Mouse (Mus musculus) liver, embryonic 13.5 days (tissue): ENCODE data around the gene Olfr1396. TPM values are rescaled to one million over a fixed set of nuclear protein-coding genes. Genes with fewer than 3 reads are reported as not detected.
A peak's percentile ranks its signal among the peaks of the same experiment; 100 is the strongest.

Experiments used
- ATAC-seq: fragments of 200-750 bp; cut with Nextera tagmentation; 2 replicates; pipeline ENCODE4 v1.8.0; 2017; ENCODE audit warnings: low read depth, mild to moderate bottlenecking, moderate number of reproducible peaks, moderate library complexity
- DNase-seq: peaks from one replicate; pipeline ENCODE4 v3.0.0; 2022
- H3K27ac ChIP-seq: fragments of 300-500 bp; sonication (generic); 2 replicates; pipeline ENCODE4 v1.5.1; 2015; ENCODE audit warnings: moderate library complexity, mild to moderate bottlenecking, inconsistent platforms
- H3K27me3 ChIP-seq: fragments of 300-500 bp; sonication (generic); 2 replicates; pipeline ENCODE4 v1.6.1; 2015; ENCODE audit warnings: mild to moderate bottlenecking, inconsistent platforms
- H3K36me3 ChIP-seq: fragments of 300-500 bp; sonication (generic); 2 replicates; pipeline ENCODE4 v1.6.1; 2015; ENCODE audit warnings: mild to moderate bottlenecking, inconsistent platforms
- H3K4me1 ChIP-seq: fragments of 300-500 bp; sonication (generic); replicated peaks from 2 replicates; pipeline ENCODE4 v1.6.1; 2015; ENCODE audit warnings: inconsistent platforms
- H3K4me2 ChIP-seq: fragments of 300-500 bp; sonication (generic); 2 replicates; pipeline ENCODE4 v1.6.1; 2015; ENCODE audit warnings: inconsistent platforms, mild to moderate bottlenecking, moderate library complexity
- H3K4me3 ChIP-seq: fragments of 300-500 bp; sonication (generic); replicated peaks from 2 replicates; pipeline ENCODE4 v1.5.1; 2015; ENCODE audit warnings: mild to moderate bottlenecking, inconsistent platforms
- H3K9ac ChIP-seq: fragments of 300-500 bp; sonication (generic); 2 replicates; pipeline ENCODE4 v1.6.1; 2015; ENCODE audit warnings: mild to moderate bottlenecking, inconsistent platforms
- H3K9me3 ChIP-seq: fragments of 300-500 bp; sonication (generic); replicated peaks from 2 replicates; pipeline ENCODE4 v1.6.1; 2016; ENCODE audit warnings: inconsistent platforms
- WGBS: fragments of 180-500 bp; shearing (Covaris S2); methylation state at CpG from one replicate; pipeline ENCODE4 v1.1.7; 2015; ENCODE audit not compliant: insufficient replicate concordance; 5-methylcytosine and 5-hydroxymethylcytosine counted together
- polyA plus RNA-seq: library from polyadenylated mRNA; unstranded; fragments of >200 nt; fragmentation: Nextera tagmentation; extraction: Ambion mirVana; gene quantifications from 2 replicates; pipeline ENCODE4 v1.2.1, GENCODE M21; 2015

Gene Olfr1396
- polyA plus RNA-seq, 1 experiment from 2014 or later = not detected

DNA sequence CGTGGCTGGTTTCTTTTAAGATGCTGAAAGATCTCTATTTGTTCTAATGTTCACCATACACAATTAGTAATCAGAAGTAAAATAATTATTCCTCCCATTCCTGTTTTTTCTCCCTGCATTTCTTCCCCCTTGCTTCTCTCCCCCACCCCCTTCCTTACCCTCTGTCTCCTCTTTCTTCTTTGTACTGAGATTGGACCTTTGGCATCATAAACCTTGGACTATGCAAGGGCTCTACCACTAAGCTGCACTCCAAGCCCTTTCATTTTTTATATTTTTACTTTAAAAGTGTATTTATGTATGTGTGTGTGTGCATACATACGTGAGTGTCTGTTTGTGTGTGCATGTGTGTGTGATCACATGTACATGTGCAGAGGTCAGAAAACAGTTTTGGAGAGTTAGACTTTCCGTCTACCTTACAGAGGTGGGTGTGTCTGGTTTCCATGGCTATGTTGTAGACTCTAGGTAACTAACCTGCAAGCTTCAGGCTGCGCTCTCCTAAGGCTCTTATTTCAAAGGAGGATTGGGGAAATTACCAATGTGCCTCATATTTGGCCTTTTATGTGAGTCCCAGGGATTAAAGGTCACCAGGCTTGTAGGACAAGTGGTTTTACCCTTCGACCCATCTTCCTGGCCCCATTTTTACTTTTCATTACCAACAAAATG lies 25.6 kb downstream of the Olfr1396 start:
- ATAC-seq (no peak), DNase-seq (no peak)
- Histone ChIP-seq H3K9me3 (no peaks in the 10 kb centered on the region), H3K4me2 (peak overlapping the region; percentile 81), H3K4me3 (0 out of 2 replicates have a peak overlapping the region, but pooled peaks have one; percentile 48), H3K9ac (peak overlapping the region; percentile 76), H3K27ac (peak overlapping the region; percentile 98), H3K27me3 (no peaks in the 10 kb centered on the region), H3K4me1 (peaks cover 88% of the 10 kb centered on the region), H3K36me3 (no peaks in the 10 kb centered on the region)
- 71% methylated on average over 5 of the region's 5 CpGs for WGBS

DNA sequence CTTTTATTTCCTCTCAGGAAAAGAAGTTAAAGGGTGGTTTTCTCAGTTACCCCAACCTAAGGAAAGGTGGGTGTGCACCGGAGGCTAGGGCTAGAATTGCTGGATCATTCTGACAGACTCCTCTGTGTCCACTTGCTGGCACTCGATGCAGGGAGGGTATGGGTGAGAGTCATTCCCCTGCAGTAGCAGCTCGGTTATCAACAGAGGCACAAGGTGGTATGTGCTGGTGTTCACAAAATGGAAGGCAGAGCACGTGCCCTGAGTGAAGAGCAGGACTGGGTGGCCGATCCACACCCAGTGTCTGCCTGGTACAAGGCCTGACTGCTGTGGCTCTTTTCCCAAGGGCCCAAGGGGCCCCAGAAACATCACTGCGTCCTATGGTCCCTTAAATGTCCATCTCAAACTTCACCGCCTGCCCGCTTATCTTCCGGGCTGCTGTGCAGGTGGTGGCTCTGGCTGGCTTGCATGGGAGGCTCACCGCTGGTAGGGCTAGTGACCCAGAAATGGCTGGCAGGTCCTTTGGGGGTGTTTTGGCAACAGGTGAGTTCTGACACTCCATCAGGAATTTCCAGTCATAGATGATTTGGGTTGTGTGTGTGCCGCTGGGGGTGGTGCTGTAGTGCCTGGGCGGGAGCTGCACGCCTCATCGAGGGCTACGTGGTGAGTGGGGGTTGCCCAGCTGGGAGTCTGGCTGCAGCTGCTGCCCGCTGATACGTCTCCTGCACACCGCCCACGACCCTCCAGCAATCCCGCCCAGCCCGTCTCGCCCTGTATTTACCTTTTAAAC lies 26.7 kb downstream of the Olfr1396 start:
- peak; percentile 93 for ATAC-seq
- no peaks in the 10 kb centered on the region for H3K27me3 ChIP-seq
- 17% methylated on average over 22 of the region's 22 CpGs for WGBS
- H3K9me3 ChIP-seq = no peaks in the 10 kb centered on the region
- peak overlapping the region; percentile 48 for H3K4me3 ChIP-seq
- H3K27ac ChIP-seq = peak overlapping the region; percentile 98
- H3K36me3 ChIP-seq = no peaks in the 10 kb centered on the region
- peaks cover 96% of the 10 kb centered on the region for H3K4me1 ChIP-seq
- H3K9ac ChIP-seq = peak overlapping the region; percentile 76
- H3K4me2 ChIP-seq = peak overlapping the region; percentile 81
- peak; percentile 83 for DNase-seq

DNA sequence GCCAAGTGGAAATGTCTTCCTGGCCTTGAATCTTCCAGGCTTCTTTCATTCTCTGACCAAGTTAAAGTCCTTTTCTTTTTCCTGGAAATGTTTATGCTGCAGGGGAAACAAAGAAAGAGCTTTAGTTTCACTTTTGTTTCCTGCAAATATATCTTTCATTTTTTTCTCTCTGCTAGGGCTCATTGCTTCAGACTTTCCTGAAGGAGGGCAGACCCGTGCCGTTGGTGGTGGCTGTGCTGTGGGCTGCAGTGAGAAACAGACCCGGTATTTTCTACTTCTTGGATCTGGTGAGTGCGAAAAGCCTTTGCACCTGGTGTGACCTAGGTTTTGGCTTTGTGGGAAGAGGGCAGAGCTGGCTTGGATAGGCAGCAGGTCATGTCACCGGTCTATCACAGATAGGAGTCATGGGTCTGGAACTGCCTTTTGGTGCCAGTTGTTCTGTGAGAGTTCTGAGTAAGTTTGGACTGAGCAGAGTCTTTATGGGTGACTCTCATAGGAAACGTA lies 27.8 kb downstream of the Olfr1396 start:
- 65% methylated on average over 6 of the region's 6 CpGs for WGBS
- peak overlapping the region; percentile 22; the same call in 1 of the 2 replicates for H3K4me3 ChIP-seq

DNA sequence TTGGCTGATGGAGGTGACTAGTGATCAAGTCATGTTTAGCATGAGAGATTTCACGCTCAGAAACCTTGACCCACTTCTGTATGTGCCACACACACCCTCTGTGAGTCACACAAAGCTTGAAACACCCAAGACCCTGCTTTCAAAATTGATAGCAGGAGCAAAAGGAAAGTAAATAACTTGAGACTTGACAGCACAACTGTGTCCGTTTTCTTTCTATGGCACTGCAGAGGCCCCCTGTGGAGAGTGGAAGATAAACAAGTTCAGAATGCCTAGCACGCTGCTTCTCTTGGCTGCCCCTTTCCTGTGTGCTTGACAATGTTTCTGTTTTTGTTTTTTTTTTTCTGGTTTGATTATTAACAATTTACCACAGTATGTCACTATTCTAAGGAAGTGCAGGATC lies 29.8 kb downstream of the Olfr1396 start:
- Histone ChIP-seq H3K27ac (peak overlapping the region; percentile 86), H3K4me3 (no peak overlapping the region), H3K9ac (peak overlapping the region; percentile 22; the same call in 1 of the 2 replicates), H3K27me3 (no peaks in the 10 kb centered on the region), H3K4me2 (peak overlapping the region; percentile 29; the same call in 1 of the 2 replicates), H3K4me1 (peaks cover 89% of the 10 kb centered on the region), H3K36me3 (no peaks in the 10 kb centered on the region), H3K9me3 (no peaks in the 10 kb centered on the region)
- no peak for ATAC-seq
- WGBS = 8% methylated on average over 3 of the region's 3 CpGs
- DNase-seq = no peak

More for the DNA sequence above, 27.8 kb downstream of the Olfr1396 start:
- H3K27ac ChIP-seq = peak overlapping the region; percentile 86
- H3K4me2 ChIP-seq = peak overlapping the region; percentile 47
- H3K9me3 ChIP-seq = no peaks in the 10 kb centered on the region
- H3K4me1 ChIP-seq = peaks cover 93% of the 10 kb centered on the region
- DNase-seq = no peak
- no peaks in the 10 kb centered on the region for H3K36me3 ChIP-seq
- no peak for ATAC-seq
- no peaks in the 10 kb centered on the region for H3K27me3 ChIP-seq
- peak overlapping the region; percentile 60 for H3K9ac ChIP-seq

DNA sequence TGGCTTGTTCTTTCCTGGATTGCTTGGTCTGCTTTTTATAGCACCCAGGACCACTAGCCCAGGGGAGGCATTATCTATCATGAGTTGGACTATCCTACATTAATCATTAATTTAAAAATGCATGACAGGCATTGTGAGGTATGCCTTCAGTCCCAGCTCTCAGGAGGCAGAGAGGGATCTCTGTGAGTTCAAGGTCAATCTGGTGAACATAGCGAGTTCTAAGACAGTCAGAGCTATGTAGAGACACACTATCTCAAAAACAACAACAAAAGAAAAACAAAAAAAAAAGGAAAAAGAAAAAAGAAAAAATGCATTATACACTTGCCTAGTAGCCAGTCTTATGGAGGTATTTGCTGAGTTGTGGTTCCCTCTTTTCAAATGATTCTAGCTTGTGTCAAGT lies 30.3 kb downstream of the Olfr1396 start:
- Histone ChIP-seq H3K9ac (peak overlapping the region; percentile 22; the same call in 1 of the 2 replicates), H3K36me3 (no peaks in the 10 kb centered on the region), H3K4me3 (no peak overlapping the region), H3K4me1 (peaks cover 85% of the 10 kb centered on the region), H3K27ac (peak overlapping the region; percentile 86), H3K4me2 (peak overlapping the region; percentile 29; the same call in 1 of the 2 replicates), H3K9me3 (no peaks in the 10 kb centered on the region), H3K27me3 (no peaks in the 10 kb centered on the region)
- ATAC-seq (no peak), DNase-seq (no peak)
- WGBS = 48% methylated on average over 1 of the region's 1 CpGs

DNA sequence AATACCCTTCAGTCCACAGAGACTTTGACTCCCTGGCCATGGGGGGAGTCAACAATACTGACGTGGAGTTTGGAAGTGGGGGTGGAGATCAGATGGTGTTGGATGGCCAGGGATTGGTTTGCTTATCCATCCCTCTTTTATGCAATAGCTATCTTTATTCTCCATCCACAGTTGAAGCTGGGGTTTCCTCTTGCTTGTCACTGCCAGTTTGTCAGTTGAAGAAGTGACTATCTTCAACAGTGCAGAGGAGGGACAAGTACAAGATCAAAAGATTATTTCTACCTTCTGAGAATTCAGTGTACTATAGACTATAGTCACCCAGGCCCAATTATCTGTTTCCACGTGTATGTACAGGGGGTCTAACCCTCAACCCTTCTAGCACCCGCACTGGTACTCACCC lies 30.9 kb downstream of the Olfr1396 start:
- no peak overlapping the region for H3K4me2 ChIP-seq
- peak overlapping the region; percentile 8; the same call in 1 of the 2 replicates for H3K9ac ChIP-seq
- no peaks in the 10 kb centered on the region for H3K9me3 ChIP-seq
- peak overlapping the region; percentile 86 for H3K27ac ChIP-seq
- H3K27me3 ChIP-seq = no peaks in the 10 kb centered on the region
- no peaks in the 10 kb centered on the region for H3K36me3 ChIP-seq
- 21% methylated on average over 3 of the region's 3 CpGs for WGBS
- peaks cover 79% of the 10 kb centered on the region for H3K4me1 ChIP-seq
- H3K4me3 ChIP-seq = no peak overlapping the region
- ATAC-seq = peak; percentile 45
- DNase-seq = peak; percentile 21

DNA sequence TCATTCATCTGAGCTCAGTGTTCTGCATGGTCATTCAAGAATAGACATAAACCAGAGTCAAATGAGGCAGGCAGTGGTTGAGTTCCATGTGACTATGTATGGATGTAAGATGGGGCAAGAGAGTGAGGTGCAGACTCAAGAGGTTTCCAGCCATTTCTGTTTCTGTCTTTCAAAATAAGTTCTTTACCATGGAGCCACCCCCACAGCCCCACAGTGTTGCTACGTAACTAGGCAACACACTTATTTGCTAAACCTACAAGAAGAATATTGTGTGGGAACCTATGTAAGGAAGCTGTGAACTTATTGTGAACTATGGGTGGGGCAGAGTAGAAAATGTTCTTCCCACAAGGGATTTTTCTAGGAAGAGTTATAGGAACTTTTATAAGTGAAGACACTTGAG lies 31.5 kb downstream of the Olfr1396 start:
- H3K9ac ChIP-seq = 0 out of 2 replicates have a peak overlapping the region, but pooled peaks have one; percentile 8
- H3K27me3 ChIP-seq = no peaks in the 10 kb centered on the region
- H3K36me3 ChIP-seq = no peaks in the 10 kb centered on the region
- H3K9me3 ChIP-seq = no peaks in the 10 kb centered on the region
- no peak for DNase-seq
- H3K27ac ChIP-seq = peak overlapping the region; percentile 86
- no peak for ATAC-seq
- H3K4me2 ChIP-seq = no peak overlapping the region
- no peak overlapping the region for H3K4me3 ChIP-seq
- H3K4me1 ChIP-seq = peaks cover 73% of the 10 kb centered on the region
- 69% methylated on average over 1 of the region's 1 CpGs for WGBS

DNA sequence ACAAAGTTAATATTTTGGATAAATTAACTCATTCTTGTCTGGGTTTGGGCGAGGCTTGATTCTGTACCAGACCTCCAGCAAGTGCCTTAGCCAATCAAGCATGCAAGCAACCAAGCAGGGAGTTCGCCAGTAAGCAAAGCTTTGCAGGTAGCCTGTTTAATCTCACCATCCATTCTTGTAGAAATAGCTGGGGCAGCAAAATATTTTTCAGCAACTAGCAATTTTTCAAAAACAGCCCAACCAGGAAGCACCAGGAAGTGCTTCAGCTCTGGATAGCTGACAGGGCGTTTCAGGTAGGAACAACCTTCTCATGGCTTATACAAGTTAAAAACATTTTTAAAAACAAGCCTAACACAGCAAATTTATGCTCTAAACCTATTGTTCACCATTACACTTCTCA lies 32.8 kb downstream of the Olfr1396 start:
- no peak overlapping the region for H3K4me3 ChIP-seq
- peak overlapping the region; percentile 44 for H3K27ac ChIP-seq
- no peaks in the 10 kb centered on the region for H3K36me3 ChIP-seq
- H3K9ac ChIP-seq = no peak overlapping the region
- peaks cover 64% of the 10 kb centered on the region for H3K4me1 ChIP-seq
- DNase-seq (no peak), ATAC-seq (no peak)
- no peaks in the 10 kb centered on the region for H3K9me3 ChIP-seq
- H3K4me2 ChIP-seq = peak overlapping the region; percentile 33; the same call in 1 of the 2 replicates
- no peaks in the 10 kb centered on the region for H3K27me3 ChIP-seq
- 61% methylated on average over 3 of the region's 3 CpGs for WGBS

DNA sequence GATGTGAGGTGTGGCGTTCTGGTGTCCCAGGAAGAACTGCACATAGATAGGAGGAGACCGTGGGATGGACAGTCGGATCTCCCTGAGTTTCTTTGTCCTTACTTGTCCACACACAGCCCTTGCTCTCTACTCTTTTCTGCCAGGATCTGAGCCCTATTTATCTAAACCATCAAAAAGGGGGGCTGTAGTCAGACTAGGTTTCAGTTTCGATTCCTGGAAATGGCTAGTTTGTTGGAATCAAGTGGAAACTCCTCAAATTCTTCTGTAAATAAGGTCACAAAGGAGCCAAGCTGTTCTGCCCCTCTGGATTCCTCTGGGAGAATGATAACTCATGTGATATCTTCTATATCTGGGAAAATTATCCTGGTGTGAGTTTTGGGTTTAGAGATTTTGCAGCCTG lies 33.3 kb downstream of the Olfr1396 start:
- Histone ChIP-seq H3K27ac (peak overlapping the region; percentile 44), H3K4me3 (peak overlapping the region; percentile 12; the same call in 1 of the 2 replicates), H3K9me3 (no peaks in the 10 kb centered on the region), H3K9ac (no peak overlapping the region), H3K36me3 (no peaks in the 10 kb centered on the region), H3K4me1 (peaks cover 63% of the 10 kb centered on the region), H3K4me2 (peak overlapping the region; percentile 33), H3K27me3 (no peaks in the 10 kb centered on the region)
- ATAC-seq = no peak
- WGBS = 59% methylated on average over 4 of the region's 4 CpGs
- no peak for DNase-seq

DNA sequence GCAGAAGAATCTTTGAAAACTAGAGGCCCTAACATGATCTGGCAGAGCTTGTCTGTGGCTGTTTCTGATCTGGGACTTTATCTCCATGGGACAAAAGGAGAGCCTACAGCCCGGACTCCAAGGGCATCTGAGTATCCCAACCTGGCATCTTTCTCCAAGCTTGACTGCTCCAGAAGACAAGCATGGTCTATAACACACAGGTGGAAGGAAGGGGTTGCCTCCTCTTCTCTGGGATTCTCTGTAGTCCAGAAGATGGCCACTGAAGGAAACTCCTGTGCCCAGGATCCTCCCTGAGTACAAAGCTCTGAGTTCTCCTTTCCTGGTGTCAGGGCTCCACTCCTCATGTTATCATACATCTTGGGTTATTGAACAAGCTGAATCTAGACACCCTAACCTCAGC lies 34.0 kb downstream of the Olfr1396 start:
- WGBS = 12% methylated on average over 1 of the region's 1 CpGs
- no peak overlapping the region for H3K4me3 ChIP-seq
- H3K9ac ChIP-seq = no peak overlapping the region
- no peaks in the 10 kb centered on the region for H3K9me3 ChIP-seq
- no peak overlapping the region for H3K4me2 ChIP-seq
- H3K36me3 ChIP-seq = no peaks in the 10 kb centered on the region
- ATAC-seq = no peak
- DNase-seq = no peak
- no peak overlapping the region for H3K27ac ChIP-seq
- no peaks in the 10 kb centered on the region for H3K27me3 ChIP-seq
- peaks cover 56% of the 10 kb centered on the region for H3K4me1 ChIP-seq

DNA sequence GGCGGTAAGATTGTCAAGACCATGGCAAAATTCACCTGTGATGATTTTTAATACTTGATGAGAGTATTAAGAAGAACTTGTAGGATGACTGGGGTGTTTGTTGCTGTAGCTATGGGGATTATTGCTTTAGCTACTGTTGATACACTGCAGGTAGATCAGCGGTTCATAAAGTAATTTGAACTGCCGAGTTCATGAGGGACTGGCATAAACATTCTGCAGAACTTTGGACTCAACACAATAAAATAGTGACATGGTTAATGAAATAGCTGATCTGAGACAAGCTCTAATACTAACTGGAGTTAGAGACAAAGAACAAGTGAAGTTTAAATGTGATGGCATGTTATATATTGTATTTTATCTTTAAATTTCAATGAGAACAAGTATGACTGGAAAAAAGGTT lies 36.0 kb downstream of the Olfr1396 start:
- Histone ChIP-seq H3K4me3 (no peak overlapping the region), H3K4me2 (no peak overlapping the region), H3K36me3 (no peaks in the 10 kb centered on the region), H3K27ac (no peak overlapping the region), H3K9me3 (no peaks in the 10 kb centered on the region), H3K27me3 (no peaks in the 10 kb centered on the region), H3K9ac (no peak overlapping the region), H3K4me1 (peaks cover 37% of the 10 kb centered on the region)
- ATAC-seq = no peak
- DNase-seq = no peak
- WGBS = 81% methylated on average over 3 of the region's 3 CpGs
